In genomic region chr4:104666831-104667551, GRCm38 (mm10) we compare ENCODE assay signal across 15 mouse cellular contexts.
A peak's percentile ranks its signal among the peaks of the same experiment; 100 is the strongest.
DNase-seq lines count a peak whose midpoint lies in the region; ATAC-seq and TF ChIP-seq lines count a peak whose summit lies in the region.
"Had no signal": no experiment of that assay in that cellular context is flagged by ENCODE, and none has a peak within 500 bp of the region (broad histone marks: within the 10 kb centered on the region; RNA-seq: fewer than 3 reads in every experiment).

No protein-coding gene starts in this region.

- no peak overlapping the region for H3K4me2 ChIP-seq in kidney, postnatal 0 days (ENCODE audit: low read length)
- no peak overlapping the region for H3K4me2 ChIP-seq in kidney, embryonic 15.5 days
- H3K4me2 ChIP-seq in hindbrain, embryonic 16.5 days (ENCODE audit: low read length): no peak overlapping the region
- H3K4me2 ChIP-seq in neural tube, embryonic 14.5 days (ENCODE audit: low read depth, low read length): no peak overlapping the region
- H3K4me2 ChIP-seq: heart, embryonic 11.5 days; liver, embryonic 13.5 days had no signal

- H3K9ac ChIP-seq in kidney, postnatal 0 days (ENCODE audit: low read depth, low read length): no peak overlapping the region
- no peak overlapping the region for H3K9ac ChIP-seq in kidney, embryonic 15.5 days
- no peak overlapping the region for H3K9ac ChIP-seq in hindbrain, embryonic 16.5 days (ENCODE audit: low read depth, low read length)
- H3K9ac ChIP-seq in neural tube, embryonic 14.5 days (replicated peaks; ENCODE audit: low read depth, low read length): no peak overlapping the region
- H3K9ac ChIP-seq: liver, embryonic 13.5 days had no signal

- H3K27me3 ChIP-seq in kidney, postnatal 0 days (ENCODE audit: insufficient read depth, low read length): no peaks in the 10 kb centered on the region
- no peaks in the 10 kb centered on the region for H3K27me3 ChIP-seq in kidney, embryonic 15.5 days
- H3K27me3 ChIP-seq in forebrain, embryonic 10.5 days (ENCODE audit: poor library complexity, severe bottlenecking): no peaks in the 10 kb centered on the region
- no peaks in the 10 kb centered on the region for H3K27me3 ChIP-seq in hindbrain, embryonic 16.5 days (replicated peaks; ENCODE audit: control insufficient read depth, insufficient read depth, low read length)
- no peaks in the 10 kb centered on the region for H3K27me3 ChIP-seq in neural tube, embryonic 14.5 days (ENCODE audit: control insufficient read depth, insufficient read depth, low read length)
- H3K27me3 ChIP-seq: liver, embryonic 13.5 days had no signal

- peak; percentile 15; the same call in 1 of the 2 replicates for TF ChIP-seq CTCF in kidney, postnatal 0 days (IDR thresholded peaks at IDR 0.05; ENCODE audit: low read depth)

- WGBS in kidney, postnatal 0 days: 81% methylated on average over 10 of the region's 10 CpGs
- WGBS in kidney, embryonic 15.5 days: 81% methylated on average over 10 of the region's 10 CpGs
- WGBS in forebrain, embryonic 10.5 days: 60% methylated on average over 10 of the region's 10 CpGs
- 56% methylated on average over 10 of the region's 10 CpGs for WGBS in hindbrain, embryonic 16.5 days
- WGBS in neural tube, embryonic 14.5 days: 25% methylated on average over 10 of the region's 10 CpGs

- H3K36me3 ChIP-seq in kidney, postnatal 0 days (ENCODE audit: insufficient read depth, low read length): no peaks in the 10 kb centered on the region
- no peaks in the 10 kb centered on the region for H3K36me3 ChIP-seq in kidney, embryonic 15.5 days
- H3K36me3 ChIP-seq in forebrain, embryonic 10.5 days (replicated peaks): no peaks in the 10 kb centered on the region
- no peaks in the 10 kb centered on the region for H3K36me3 ChIP-seq in hindbrain, embryonic 16.5 days (ENCODE audit: control insufficient read depth, insufficient read depth, low read length)
- no peaks in the 10 kb centered on the region for H3K36me3 ChIP-seq in neural tube, embryonic 14.5 days (ENCODE audit: control insufficient read depth, insufficient read depth, low read length)
- H3K36me3 ChIP-seq: liver, embryonic 13.5 days had no signal

- ATAC-seq in kidney, postnatal 0 days (replicated peaks; ENCODE audit: low FRiP score, low read depth): no peak
- ATAC-seq in kidney, embryonic 15.5 days (replicated peaks; ENCODE audit: low FRiP score): no peak
- ATAC-seq in hindbrain, embryonic 16.5 days: 0 out of 2 replicates have a peak, but pooled peaks have one; percentile 34
- peak; percentile 87 for ATAC-seq in neural tube, embryonic 14.5 days (ENCODE audit: low read depth)
- ATAC-seq in activated CD4-positive, CD25-positive, alpha-beta regulatory T cell, adult 4 months: no peak

- no peak for DNase-seq in kidney, postnatal 0 days (ENCODE audit: low spot score)
- DNase-seq in forebrain, embryonic 10.5 days (ENCODE audit: extremely low spot score, low spot score): no peak
- no peak for DNase-seq in kidney, postnatal 25 days
- DNase-seq in left cerebral cortex, adult 18-20 months (ENCODE audit: low spot score in 2 of 2): no peak
- DNase-seq: adrenal gland, postnatal 25 days; cerebellum, postnatal 25 days; heart, postnatal 36 days; kidney, adult 18-20 months; liver, embryonic 13.5 days; lung, postnatal 10 days had no signal

- no peak overlapping the region for H3K27ac ChIP-seq in kidney, postnatal 0 days
- H3K27ac ChIP-seq in kidney, embryonic 15.5 days: no peak overlapping the region
- H3K27ac ChIP-seq in forebrain, embryonic 10.5 days: peak overlapping the region; percentile 27; the same call in 1 of the 2 replicates
- no peak overlapping the region for H3K27ac ChIP-seq in hindbrain, embryonic 16.5 days (ENCODE audit: low read depth, low read length)
- H3K27ac ChIP-seq in neural tube, embryonic 14.5 days (ENCODE audit: low read depth, low read length): no peak overlapping the region
- H3K27ac ChIP-seq: liver, embryonic 13.5 days had no signal

- no peaks in the 10 kb centered on the region for H3K4me1 ChIP-seq in kidney, postnatal 0 days (replicated peaks; ENCODE audit: insufficient read depth, low read length)
- H3K4me1 ChIP-seq in kidney, embryonic 15.5 days: no peaks in the 10 kb centered on the region
- peaks cover 22% of the 10 kb centered on the region for H3K4me1 ChIP-seq in forebrain, embryonic 10.5 days
- no peaks in the 10 kb centered on the region for H3K4me1 ChIP-seq in hindbrain, embryonic 16.5 days (ENCODE audit: control insufficient read depth, insufficient read depth, low read depth, low read length)
- H3K4me1 ChIP-seq in neural tube, embryonic 14.5 days (ENCODE audit: control insufficient read depth, insufficient read depth, low read length): peaks cover 4% of the 10 kb centered on the region; the same call in 1 of the 2 replicates
- H3K4me1 ChIP-seq: liver, embryonic 13.5 days had no signal

- no peaks in the 10 kb centered on the region for H3K9me3 ChIP-seq in kidney, postnatal 0 days (replicated peaks; ENCODE audit: low read length)
- no peaks in the 10 kb centered on the region for H3K9me3 ChIP-seq in kidney, embryonic 15.5 days (replicated peaks)
- H3K9me3 ChIP-seq in forebrain, embryonic 10.5 days: no peaks in the 10 kb centered on the region
- H3K9me3 ChIP-seq in hindbrain, embryonic 16.5 days (ENCODE audit: control insufficient read depth, low read length): no peaks in the 10 kb centered on the region
- no peaks in the 10 kb centered on the region for H3K9me3 ChIP-seq in neural tube, embryonic 14.5 days (ENCODE audit: control insufficient read depth, low read length)
- H3K9me3 ChIP-seq: liver, embryonic 13.5 days had no signal

- H3K4me3 ChIP-seq in kidney, postnatal 0 days (replicated peaks; ENCODE audit: low read depth, low read length): no peak overlapping the region
- no peak overlapping the region for H3K4me3 ChIP-seq in kidney, embryonic 15.5 days (replicated peaks)
- H3K4me3 ChIP-seq in forebrain, embryonic 10.5 days: no peak overlapping the region
- no peak overlapping the region for H3K4me3 ChIP-seq in hindbrain, embryonic 16.5 days (ENCODE audit: low read length)
- no peak overlapping the region for H3K4me3 ChIP-seq in neural tube, embryonic 14.5 days (ENCODE audit: low read depth, low read length)
- H3K4me3 ChIP-seq: liver, embryonic 13.5 days had no signal

Comparison
In these comparisons a context has a peak if more than half of its experiments do, and no peak if none do; other contexts are left out.
1. ATAC-seq: peak in hindbrain, embryonic 16.5 days (single experiment) and neural tube, embryonic 14.5 days (single experiment); none in kidney, postnatal 0 days (single experiment), kidney, embryonic 15.5 days (single experiment) and activated CD4-positive, CD25-positive, alpha-beta regulatory T cell, adult 4 months (single experiment).